Mouse (Mus musculus): ENCODE results near the gene Angptl6.

The Angptl6 gene

GRCm38 (mm10) chr9:20878710-20879065 lies 839 bp downstream of the Angptl6 start:
- DNase-seq = no peak

- peak; percentile 100 for DNase-seq
Observed at GRCm38 (mm10) chr9:20878041-20878709, 1.4 kb downstream of the Angptl6 start.

DNA sequence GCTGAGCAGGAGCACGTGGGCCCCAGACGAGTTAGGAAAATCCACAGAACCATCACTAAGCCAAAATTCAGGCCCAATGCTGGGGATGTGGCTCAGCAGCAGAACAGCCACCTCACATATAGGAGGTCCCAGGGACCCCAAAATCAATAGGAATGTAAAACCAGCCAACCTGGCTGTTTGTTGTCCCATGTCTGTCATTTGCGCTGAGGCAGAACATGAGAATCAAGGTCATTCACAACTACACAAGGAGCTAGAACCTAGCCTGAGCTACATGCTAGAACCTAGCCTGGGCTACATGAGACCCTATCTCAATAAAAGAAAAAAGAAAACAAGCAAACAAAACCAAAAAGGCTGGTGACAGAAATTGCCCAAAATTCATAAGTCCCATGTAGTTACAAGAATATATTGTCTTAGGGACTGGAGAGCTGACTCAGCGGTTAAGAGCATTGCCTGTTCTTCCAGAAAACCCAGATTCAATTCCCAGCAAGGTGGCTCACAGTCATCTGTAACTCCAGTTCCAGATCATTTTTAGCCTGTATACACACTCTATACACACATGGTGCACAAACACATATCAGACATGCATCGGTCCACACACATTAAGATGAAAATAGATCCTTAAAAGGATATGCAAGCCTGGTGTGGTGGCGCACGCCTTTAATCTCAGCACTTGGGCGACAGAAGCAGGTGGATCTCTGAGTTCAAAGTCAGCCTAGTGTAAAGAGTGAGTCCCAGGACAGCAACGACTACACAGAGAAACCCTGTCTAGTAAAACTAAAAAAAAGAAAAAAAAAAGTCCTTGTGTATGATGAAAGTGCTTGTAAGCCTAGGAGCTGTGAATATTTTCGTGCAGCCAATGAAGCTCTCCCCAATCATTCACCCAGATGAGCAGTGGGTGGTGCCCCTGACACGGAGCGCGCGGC lies 2.1 kb downstream of the Angptl6 start:
- DNase-seq = no peak

DNA sequence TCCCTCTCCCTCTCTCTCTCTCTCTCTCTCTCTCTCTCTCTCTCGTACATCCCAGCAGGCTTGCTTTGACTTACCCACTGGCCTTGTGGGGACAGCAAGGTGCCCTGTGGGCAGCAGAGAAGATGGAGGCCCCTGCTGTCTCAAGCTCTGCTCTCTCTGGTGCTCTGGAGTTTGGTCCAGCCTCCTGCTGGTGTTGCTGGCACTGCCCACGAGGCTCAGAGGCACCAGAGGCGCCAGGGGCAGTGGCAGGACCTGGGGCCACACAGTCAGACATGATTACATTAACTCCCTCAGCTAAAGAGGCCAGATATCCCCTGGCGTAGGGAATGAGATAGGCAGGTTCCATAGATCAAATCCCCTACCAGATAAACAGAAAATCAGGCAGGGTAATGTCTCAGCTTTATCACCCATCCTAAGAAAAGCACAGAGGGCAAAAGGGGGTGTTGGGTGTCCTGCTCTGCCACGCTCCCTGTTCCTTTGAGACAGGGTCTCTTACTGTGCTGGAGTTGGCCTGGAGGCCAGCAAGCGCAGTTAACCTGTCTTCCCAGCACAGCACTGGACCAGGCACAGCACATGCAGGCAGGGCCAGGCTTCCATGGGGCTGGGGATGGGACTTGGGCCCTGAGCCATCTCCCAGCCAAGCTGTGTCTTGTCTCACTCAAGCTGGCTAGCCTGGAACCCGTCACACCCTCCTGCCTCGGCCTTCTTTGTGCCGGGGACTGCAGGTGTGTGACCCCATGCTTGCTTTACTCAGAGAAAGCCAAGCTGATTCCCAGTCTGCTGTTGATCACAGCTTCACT lies 3.0 kb downstream of the Angptl6 start:
- no peak for DNase-seq

DNA sequence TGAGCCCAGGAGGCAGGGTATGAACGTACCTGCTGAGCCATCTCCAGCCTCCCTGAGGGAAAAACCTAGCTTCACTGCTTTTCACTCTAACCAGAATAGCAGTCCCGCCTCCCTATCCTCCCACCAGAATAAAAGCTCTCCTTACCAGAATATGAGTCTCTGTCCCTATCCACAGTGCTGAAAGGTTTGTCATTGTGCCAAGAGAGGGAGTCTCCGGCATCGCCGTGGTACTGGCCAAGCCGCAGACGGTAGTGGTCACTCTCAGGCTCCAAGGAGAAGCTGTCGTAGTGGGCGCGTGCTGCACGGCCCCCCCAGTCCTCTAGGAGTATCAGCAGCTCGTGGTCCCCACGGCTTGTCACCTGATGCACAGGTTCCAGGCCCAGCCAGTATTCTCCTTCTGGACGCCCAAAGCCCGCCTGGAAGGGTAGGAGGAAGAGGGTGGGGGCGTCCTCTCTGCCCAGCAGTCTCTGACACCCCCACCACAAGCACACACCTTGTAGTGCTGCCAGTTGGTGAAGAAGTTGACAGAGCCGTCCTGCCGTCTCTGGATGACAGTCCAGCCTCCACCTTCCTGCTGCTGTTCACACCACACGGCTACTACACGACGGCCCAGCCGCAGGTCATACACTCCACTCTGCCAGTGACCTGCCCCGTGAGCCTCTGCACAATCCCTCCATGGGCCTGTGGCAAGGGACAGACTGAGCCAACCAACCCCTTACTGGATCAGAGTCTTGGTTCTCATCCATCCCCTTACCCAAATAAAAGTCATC lies 4.3 kb downstream of the Angptl6 start:
- no peak for DNase-seq

- no peak for DNase-seq
Observed at GRCm38 (mm10) chr9:20873521-20873920, 6.0 kb downstream of the Angptl6 start.

DNA sequence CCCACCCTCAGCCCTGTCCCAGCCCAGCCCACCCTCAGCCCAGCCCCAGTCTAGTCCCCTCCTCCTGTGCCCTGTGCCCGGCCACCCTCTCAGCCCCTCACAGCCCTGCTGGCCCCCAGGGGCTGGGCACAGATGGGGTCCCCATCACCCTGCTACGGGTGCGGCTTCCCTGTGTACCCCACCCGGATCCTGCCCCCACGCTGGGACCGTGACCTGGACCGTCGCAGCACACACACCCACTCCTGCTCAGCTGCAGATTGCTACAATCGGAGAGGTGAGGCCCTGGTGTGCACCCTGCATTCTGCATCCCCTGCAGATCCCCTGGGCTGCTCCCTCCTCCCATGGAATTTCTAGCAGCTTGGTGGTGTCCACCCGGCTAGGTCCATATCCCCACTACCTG lies 6.5 kb downstream of the Angptl6 start:
- DNase-seq = no peak

DNA sequence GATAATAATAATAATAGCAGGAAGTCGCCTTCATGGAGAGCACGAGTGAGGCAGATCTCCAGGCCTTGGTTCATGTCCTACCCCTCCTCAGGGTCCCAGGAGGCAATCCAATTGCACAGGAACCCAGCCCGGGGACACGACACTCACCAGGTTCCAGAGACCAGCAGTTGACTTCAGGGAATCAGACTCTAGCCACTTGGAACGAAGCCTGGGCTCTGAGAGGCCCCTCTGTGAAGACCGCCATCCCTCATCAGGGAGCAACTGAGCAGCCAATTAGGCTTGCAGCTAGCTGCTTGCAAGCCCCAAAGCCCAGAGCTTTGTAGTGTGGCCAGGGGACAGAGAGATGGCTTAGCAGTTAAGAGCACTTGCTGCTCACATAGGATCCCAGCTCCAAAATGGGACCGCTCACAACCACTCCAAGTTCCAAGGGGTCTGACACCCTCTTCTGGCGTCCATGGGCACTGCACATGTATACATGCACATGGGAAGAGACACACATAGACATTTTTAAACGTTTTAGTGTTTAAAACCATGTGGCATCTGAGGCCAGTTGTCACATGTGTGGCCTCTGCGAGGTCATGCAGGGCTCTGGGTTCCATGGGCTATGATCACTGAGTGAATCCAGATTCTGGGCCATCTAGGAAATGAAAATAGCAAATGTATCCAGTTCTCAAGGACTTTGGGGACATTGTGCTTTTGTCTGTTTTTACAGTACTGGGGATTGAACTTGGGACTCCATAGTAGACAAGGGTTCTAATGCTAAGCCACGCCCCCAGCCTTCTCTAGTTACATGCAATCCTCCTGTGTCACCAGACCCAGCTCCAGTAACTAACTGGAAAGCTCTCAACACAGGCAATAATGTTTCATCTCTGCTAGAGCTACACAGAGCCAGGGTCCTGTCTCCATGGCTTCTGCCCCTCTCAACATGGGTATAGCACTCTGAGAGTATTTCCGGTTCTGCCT lies 9.0 kb downstream of the Angptl6 start:
- DNase-seq = no peak

DNA sequence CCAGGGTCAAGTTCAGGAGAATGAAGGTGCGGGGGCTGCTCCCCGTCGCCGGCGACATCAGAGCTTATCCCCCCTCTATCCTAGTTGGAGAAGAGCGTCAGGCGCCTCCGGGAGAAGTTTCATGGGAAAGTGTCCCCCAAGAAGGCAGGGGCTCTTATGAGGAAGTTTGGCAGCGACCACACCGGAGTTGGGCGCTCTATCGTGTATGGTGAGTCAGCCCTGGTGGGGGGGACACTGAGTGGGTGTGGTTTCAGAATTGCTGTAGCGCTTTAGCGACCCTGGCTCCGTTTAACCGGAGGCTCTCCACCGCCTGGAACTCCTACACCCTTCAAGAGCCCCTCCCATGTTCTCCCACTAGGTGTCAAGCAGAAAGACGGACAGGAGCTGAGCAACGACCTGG lies 10.3 kb downstream of the Angptl6 start:
- DNase-seq = no peak

DNA sequence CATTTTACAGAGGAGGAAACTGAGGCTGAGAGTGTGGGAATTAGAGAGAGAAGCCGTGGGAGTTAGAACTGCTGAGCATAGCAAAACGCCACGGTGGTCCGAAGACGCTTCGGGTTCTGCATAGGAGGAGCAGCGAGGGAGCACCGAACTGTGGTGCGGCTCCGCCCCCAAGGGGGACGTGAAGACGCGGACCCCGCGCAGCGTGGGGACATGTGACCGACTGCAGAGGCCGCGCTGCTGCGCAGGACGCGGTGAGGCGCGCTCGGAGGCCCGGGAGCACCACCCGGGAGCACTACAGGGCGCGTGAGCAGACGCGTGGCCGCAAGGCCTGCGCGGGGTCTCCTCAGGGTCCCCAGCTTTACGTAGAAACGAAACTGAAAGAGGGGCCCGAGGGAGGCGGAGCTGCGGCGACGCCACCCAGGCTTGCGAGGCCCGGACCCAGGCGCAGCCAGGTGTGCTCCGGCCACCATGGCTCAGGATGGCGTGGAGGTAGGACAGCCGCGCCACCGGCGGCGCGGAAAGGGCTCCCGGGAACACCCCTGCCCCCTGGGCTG lies 11.0 kb downstream of the Angptl6 start, which contains the start of gene A230050P20Rik:
TSS of gene A230050P20Rik (plus strand) at position 195 of the 554 bp plus-strand sequence.
- DNase-seq = peak; percentile 54

- DNase-seq = no peak
Observed at GRCm38 (mm10) chr9:20866879-20867278, 12.6 kb downstream of the Angptl6 start.

DNA sequence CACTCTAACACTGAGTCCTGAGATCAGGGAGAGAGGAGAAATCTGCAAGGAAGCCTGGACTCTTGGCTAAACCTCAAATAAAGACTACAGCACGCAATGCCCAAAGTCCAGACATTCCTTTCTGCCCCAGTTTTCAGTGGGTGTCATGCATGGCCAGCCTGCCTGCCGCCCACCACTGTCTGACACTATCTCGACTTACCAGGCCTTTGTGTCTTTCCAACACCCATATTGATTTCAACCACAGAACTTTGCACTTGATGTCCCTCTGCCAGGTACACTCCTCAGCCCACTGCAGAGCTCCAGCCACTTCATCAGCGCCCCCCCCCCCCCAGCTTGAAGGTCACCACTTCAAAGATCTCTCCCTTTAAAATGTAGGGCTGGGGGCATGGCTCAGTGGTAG lies 17.3 kb downstream of the Angptl6 start:
- no peak for DNase-seq

- DNase-seq = peak; percentile 29
Observed at GRCm38 (mm10) chr9:20861821-20862220, 17.7 kb downstream of the Angptl6 start.

DNA sequence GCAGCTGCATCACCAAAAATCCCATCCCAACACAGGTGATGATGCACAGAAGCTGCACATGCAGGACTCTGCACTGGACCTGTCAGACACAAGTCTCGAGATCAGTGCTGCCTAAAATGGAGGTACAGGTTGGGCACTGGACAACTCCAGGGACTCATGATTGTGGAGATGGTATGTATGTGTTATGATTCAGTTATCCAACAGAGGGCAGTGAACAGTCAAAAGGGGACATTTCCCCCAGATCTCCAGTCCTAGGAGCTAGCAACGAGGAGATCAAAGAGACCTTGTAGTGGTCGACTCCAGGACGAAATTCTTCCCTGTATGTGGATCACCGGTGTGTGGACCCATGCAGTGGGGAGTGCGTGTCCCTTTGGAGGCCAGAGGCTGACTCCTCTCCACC lies 19.6 kb downstream of the Angptl6 start:
- no peak for DNase-seq

DNA sequence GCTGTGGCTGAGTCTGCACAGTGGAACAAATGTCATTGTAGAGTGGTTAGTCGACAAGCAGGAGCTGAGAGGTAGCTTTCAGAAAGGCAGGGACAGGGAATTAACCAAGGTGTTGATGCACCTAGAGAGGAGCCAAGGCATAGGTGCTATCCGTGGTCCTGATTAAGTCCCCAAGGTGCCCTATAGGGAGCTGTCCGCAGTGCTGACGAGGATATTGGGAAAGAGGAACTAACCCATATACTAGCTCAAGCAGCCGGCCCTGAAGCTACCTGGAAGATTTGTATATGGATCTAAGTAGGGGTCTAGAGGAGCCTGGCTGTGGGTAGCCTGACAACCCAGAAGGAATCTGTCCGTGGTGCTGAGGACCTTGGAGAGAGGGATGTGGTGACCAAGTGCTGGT lies 22.4 kb downstream of the Angptl6 start:
- DNase-seq = peak; percentile 48

- DNase-seq = no peak
Observed at GRCm38 (mm10) chr9:20850179-20850578, 29.3 kb downstream of the Angptl6 start.

DNA sequence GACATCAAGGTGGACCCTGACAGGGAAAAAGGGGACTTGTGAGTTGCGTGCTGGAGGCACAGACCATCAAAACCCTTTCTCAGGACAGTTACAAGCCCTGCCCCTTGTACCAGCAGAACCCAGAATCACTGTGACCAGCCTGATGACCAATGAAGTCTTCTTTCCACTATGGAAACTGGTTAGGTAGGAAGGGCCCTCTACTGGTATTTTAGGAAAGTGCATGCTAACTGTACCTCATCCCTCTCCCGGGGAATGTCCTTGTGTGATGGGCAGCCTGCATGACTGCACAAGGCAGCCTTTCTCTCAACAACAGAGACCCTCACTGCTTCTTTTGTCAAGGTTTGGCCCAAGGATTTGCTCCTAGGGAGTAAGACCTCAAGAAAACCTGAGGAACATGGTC lies 36.9 kb downstream of the Angptl6 start:
- DNase-seq = no peak

DNA sequence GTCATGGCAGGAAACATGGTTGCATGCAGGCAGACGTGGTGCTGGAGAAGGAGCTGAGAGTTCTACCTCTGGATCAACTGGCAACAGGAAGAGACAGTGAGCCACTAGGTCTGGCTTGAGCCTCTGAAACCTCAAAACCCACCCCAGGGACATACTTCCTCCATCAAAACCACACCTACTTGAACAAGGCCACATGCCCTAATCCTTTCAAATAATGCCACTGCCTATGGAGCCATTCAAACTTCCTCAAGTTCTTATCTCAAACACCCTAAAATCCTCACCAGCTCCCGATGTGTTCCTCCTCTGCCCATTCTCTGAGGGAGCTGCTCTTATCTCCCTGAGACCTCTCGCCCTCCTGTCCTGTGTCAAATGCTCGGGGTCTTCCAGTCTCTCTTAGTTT lies 37.3 kb downstream of the Angptl6 start:
- no peak for DNase-seq

GRCm38 (mm10) chr9:20838931-20839330 lies 40.6 kb downstream of the Angptl6 start:
- DNase-seq = no peak

- DNase-seq = no peak
Observed at GRCm38 (mm10) chr9:20837184-20837947, 42.2 kb downstream of the Angptl6 start.
